Mouse (Mus musculus) olfactory bulb, adult 2 months (tissue): ENCODE measurements at regions not wholly inside any gene's neighbourhood (a gene's known extent, or its start where the extent isn't known, plus 50 kb on each side); places are given as distances from the start of the nearest gene placed in this dataset.

ENCODE experiments used
- CTCF ChIP-seq: fragments of 200-500 bp; IDR thresholded peaks from 2 replicates; pipeline ENCODE4 v1.5.1; 2012; ENCODE audit warnings: low read depth, mild to moderate bottlenecking, low read length, moderate library complexity; ENCODE audit not compliant: insufficient read depth
- POLR2A ChIP-seq: fragments of 200-500 bp; IDR thresholded peaks from 2 replicates; pipeline ENCODE4 v1.6.1; 2012; ENCODE audit warnings: mild to moderate bottlenecking, low read depth, low read length, moderate library complexity; ENCODE audit not compliant: insufficient read depth

- TF ChIP-seq CTCF (no peak), POLR2A (no peak)
Measured at GRCm38 (mm10) chr14:66450351-66450750, 441.3 kb upstream of the Gulo start.
